Mouse (Mus musculus) urinary bladder, adult 2 months (tissue): ENCODE results near the gene Mrtfa. TPM values are rescaled to one million over a fixed set of nuclear protein-coding genes. Genes with fewer than 3 reads are reported as not detected.

Experiments used
- DNase-seq: peaks from one replicate; pipeline ENCODE4 v3.0.0; 2022; ENCODE audit warnings: low spot score
- polyA plus RNA-seq: library from polyadenylated mRNA; depleted of rRNA; stranded (reverse); fragments of >200 nt; gene quantifications from 2 replicates; pipeline ENCODE4 v1.2.3, GENCODE M21; 2012

Gene Mrtfa
- polyA plus RNA-seq, 1 experiment, result 9.3 TPM

DNA sequence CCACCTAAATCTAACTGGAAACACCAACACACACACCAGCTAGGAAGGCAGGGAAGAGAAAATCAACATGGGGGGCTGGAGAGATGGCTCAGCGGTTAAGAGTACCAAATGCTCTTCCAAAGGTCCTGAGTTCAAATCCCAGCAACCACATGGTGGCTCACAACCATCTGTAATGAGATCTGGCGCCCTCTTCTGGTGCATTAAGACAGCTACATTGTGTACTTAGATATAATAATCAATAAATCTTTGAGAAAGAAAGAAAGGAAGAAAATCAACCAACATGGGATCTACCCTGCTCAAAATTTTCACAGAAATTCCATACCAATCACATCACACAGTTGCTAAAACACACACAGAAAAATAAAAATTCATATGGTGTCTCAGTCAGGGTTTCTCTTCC is 34.1 kb downstream of the Mrtfa start:
- no peak for DNase-seq

DNA sequence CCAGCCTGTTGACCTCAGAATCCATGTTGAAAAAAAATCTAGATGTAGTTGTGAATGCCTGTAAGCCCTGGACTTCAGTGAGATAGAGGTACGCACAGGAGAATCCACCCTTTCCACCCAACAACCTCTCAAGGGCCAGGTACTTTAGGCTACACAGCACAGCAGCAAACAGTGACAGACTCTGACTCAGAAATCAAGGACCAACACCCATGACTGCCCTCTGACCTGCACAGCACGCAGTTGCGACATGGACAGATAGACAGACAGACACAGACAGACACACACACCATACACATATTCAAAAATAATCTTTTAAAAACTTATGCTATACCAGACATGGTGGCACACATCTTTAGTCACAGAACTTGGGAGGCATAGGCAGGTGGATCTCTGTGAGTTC is 34.7 kb downstream of the Mrtfa start:
- DNase-seq, result no peak

DNA sequence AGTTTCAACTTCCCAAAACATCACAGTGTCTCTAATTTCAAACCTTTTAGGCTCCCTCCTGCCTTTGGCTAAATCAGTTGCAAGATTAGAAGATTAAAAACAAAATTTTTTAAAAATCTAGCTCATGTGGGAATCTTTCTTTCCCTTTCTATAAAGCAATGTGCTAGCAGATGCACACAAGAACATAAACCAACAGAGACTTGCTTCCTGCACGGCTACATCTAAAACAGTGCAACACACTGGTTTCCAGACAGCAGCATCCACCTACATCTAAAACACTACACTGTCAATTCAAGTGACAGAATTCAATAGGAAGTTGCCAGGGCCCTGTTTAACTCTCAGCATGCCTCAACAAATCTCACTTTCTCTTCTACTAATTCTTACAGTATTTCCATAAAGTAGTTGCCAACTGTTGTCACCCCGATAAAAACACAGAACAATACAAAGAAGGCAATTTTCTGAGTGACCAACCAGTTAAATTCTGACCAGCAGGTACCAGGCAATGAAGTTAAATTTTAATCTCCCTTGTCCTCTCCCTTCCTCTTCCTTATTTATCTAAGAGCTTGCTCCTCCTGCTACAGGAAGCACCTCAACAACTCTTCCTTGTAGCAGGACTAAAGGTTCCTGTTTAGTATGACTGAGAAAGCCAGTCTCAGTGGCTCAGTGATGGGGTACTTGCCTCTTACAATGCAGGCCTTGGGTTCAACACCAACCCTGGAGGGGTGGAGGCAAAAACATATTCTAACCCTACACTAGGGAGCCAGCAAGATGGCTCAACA is 35.5 kb downstream of the Mrtfa start:
- no peak for DNase-seq

DNA sequence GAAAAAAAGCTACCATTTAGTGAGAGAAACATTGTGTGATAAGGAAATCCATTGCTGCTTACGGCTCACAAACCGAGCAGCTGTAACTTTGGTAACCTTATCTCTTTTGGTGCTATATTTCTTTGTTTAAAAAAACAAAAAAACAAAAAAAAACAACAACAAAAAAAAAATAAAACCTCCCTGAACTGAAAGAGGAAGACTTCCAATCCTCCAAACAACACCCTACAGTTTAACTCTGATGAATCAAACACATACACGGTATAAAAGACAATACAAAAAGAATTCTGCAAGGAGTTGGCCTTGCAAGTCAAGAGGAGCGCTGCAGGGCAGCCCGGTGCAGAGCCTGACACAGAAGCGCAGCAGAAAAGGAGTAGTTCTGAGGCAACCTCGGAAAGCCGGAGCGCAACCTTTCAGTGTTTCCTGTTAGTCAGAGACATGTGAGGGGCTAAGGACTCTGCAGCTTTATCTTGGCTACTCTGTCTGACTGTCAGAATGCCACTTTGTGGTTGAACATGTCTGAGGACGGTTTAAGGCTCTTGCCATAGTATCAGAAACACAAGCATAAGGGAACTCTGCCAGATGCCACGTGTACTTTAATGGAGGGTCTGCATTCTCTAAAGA is 48.5 kb downstream of the Mrtfa start:
- DNase-seq, result no peak

DNA sequence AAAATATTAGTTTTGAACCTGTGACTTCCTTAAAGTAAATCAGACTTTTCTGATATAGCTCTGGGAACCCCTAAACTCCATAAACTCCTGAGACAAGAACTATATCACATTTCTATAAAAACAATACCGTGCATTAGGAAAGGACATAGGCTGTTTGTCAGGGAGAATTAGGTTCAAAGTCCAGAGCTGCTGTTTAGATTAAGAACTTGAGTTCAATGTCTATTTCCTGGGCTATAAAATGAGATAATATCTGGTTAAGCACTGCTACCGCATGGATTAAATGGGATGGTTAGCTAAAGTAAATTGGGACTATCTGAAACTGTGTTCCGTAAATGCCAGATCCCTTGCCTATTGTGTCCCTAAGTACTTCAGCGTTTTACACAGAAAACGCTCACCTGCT is 50.6 kb downstream of the Mrtfa start:
- DNase-seq, result no peak

DNA sequence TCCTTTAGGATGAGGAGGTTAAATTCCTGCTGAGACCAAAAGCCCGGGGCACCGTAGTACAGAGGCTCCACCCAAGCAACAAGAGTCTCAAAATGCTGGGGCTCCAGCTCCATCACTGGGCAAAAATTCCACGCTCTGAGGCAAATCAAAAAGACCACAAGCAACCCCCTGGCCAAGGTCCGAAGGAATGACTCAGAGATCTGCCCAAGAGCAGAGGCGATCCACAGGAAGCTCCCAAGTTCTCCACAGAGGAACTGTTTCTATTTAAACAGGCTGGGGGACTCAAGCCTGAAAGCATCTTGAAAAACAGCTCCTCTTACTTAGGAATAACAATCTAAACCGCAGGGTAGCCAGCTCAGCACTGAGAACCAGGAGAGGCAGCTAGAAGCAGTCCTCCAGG is 53.3 kb downstream of the Mrtfa start:
- no peak for DNase-seq

DNA sequence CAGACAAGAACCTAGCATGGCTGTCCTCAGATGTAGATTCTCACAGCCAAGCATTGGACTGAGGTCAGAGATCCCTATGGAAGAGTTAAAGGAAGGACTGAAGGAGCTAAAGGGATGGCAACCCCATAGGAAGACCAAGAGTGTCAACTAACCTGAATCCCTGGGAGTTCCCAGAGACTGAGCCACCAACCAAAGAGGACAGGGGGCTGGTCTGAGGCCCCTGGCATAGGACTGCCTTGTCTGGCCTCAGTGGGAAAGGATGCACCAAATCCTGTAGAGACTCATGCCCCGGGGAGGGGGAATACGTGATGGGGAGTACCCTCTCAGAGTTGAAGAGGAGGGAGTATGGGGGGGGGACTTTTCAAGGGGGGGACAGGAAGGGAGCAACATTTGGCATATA is 56.8 kb downstream of the Mrtfa start:
- DNase-seq, result no peak

DNA sequence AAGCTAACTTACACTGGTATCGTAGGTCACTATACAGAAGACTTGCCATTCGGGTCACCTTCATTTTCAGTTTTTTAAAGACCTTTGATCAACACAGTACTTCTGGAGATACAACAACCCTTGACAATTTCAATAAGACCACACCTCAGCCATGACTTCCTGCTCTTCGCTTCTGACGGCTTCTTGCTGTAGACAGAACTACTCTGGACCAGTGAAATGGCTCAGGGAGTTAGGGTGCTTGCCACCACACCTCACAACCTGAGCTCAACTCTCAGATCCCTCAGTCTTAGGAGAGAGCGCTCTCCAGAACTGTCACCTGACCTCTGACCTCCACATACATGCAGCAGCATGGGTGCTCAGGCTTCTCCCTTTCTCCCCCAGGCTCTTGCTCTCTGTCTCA is 59.4 kb downstream of the Mrtfa start:
- no peak for DNase-seq

DNA sequence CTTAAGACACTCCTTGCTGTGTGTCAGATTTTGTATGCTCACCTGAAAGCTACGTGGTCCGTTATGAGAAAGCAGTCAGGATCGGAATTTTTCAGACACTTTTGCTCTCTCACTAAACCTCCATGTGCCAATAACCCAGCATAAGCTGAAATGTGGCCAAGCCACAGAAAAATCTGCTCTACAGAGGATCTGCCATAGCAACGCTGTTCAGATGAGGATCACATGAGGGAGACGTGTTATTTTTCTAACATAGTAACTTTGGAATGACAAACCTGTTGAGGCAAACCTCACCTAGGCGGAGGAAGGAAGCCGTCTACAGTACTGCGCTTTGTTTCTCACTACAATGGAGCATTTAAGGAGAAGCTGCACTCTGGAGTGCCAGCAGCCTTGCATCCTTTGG is 60.6 kb downstream of the Mrtfa start:
- no peak for DNase-seq

DNA sequence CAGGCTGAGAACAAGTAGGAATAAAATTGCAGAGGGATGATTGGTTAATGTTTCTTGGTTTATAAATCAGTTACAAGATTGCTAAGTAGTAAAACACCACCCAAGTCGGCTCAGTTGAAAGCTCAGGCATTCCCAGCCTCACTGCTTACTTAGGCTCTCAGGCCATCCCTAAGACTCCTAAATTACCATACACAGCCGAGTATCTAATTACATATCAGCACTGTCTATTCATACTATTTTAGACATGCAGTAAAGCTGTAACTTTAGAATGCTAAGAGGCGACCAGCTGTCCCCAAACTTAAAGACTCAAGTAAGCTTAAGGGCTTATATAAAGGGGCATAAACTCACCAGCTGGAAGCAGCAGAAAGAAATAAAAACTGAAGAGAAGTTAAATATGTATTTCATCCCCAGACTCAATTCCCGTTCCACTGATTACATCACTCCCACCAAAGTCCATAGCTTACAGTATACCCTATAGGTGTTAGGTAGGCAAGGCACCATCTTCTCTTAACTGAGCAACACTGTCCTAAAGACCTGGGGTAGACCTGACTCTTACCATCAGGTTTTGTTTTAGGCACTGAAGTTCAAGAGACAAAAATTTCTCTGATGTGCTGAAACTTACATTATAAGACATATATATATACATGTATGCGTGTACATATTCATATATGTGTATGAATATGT is 62.3 kb downstream of the Mrtfa start:
- no peak for DNase-seq

DNA sequence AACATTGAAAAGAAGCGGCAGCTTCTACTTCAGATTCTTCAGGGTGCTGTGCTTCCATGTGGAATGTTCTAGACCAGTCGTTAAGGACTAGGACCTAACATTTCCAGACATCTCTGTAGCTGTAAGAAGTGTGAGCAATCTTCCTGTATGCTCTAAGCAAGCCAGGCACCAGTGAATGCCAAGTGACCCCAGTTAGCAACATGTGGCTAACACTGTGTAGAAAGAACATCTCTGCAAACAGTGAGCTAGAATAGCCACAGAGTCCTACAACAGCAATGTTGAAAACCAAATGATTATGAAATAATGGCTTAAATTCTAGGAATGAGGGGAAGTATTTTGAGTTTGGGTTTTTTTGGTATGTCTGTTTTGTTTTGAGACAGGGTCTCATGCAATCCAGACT is 66.3 kb downstream of the Mrtfa start:
- DNase-seq, result no peak

DNA sequence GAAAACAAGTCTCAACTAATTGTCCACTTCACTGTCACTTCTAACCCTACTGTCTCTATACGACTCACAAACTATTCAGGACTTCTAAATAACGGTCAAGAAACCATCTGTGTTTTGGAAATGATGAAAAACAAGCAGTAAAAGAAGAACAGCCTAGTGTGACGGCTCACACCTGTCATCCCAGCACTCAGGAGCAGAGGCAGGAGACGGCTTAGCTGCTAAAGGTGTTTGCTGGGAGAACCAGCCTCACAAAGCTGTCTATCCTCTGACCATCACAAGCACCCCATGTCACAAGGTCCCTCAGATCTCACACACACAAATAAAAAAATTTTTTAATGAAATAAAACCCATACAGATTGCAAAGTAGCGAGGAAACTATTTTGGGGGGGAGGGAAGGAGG is 67.4 kb downstream of the Mrtfa start:
- no peak for DNase-seq

DNA sequence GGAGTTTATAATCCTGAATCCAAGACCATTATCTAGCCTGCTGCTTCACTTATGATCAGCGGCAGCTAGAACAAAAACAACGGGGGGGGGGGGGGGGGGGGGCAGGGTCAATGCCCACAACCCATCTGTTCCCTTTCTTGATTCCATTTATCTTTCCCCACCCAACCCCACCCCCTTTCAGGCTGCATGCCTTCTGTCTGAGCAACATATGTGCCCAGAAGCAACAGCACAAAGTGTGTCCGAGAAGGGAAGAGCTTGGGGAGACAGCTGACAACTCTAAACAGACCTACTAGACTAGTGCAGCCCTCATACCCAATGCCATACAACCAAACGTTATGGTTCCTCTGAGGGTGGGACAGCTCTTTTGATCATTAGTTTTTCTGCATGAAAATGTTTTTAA is 68.0 kb downstream of the Mrtfa start:
- no peak for DNase-seq

DNA sequence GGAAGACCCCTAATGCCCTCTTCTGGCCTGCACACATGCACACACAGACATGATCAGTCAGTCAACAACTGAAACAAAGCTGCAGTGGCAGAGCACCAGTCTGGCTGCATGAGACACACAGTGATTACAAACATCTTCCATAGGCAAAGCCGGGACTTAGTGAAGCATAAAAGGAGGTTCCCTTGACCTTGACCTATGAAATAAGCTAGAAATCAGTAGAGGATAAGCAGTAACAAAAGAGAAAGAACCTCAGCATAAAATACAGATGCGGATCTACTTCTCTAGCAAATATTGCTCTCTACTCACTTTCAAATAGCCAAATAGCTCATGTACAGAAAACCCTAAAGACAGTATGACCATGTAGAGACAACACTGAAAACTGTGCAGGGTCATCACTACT is 68.5 kb downstream of the Mrtfa start:
- no peak for DNase-seq

DNA sequence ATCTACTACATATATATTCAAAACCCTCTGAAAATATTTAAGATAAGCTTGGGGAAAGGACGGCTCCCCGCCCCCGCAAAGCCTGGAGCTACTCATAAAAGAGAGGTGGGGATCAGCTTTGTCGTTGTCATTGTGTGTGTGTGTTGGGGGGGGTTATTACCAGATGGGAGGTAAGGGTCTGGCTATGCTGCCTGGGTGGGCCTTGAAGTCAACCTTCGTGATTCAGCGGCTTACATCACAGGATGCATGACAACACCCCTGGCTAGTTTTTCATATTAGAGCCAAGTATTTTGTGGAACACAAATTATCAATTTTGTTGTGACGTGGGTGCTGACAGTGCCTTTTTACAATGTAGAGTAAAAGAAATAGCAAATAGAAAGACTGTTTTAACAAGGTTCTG is 69.6 kb downstream of the Mrtfa start:
- no peak for DNase-seq

DNA sequence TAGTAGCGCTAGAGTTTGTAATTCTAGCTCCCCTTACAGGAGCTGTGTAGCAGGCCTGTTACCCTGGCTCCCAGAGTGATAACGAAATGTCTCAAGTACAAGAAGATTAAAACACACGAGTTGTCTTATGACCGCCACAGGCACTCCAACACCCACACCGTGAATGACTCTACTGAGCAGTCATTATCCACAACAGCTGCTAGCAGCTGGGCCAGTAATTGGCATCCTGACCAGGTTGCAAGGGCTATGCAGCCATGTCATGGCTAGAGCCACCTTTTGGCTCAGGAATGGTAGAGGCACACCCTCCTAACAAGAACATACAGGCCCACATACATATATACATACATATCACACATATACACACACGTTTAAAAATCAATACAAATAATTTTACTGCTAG is 70.4 kb downstream of the Mrtfa start:
- DNase-seq, result no peak

DNA sequence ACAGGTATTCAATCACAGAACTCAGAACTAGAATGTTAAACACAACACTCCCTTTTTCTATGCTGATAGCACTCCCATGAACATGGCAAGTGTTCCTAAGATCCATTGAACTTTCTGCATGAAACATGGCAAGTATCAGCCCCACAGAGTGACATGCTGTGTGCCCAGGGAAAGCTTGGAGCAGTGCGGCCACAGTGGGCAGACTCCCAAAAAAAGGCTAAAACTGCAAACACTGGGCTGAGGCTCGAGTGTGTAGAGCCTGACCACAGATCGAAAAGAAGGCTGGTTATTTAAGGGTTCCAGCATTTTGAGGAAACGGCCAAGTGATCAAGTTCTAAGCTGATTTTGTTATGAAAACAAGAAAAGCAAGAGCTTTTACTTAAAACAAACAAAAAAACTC is 72.3 kb downstream of the Mrtfa start:
- DNase-seq, result no peak

DNA sequence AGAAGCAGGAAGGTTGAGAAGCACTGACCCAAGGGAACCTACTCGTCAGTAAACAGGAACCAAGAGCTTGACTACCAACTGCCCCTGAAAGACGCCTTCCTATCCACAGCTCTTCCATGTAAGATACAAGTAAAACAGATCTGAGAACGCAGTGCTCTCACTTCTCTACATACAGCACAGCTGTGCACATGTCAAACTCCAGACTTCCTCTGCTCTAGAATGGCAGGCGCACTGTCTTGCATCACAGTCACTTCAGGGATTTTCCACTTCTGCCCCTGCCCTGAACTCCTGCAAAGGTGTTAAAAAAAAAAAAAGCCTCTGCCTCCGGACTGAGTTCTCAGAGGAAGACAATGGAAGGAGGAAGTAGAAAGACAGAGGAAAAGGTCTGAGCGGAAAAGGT is 78.0 kb downstream of the Mrtfa start:
- DNase-seq, result no peak

DNA sequence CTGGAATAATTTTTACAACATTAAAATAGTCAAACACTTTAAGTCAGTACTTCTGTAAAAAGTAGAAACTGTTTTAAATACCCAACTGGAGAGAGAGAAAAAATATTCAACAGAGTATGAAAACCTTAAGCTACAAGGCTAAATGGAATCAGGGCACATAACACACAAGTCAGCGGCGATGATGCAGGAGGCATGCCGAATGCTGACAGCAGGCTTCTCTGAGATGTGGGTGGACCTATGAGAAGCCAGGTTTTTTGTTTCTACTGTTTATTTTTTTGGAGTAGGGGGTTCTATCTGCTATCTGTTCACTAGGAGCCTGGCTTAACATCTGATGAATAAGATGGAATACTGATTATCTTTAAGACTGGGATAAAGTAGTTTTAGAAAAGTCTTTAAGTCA is 80.2 kb downstream of the Mrtfa start:
- DNase-seq, result no peak

DNA sequence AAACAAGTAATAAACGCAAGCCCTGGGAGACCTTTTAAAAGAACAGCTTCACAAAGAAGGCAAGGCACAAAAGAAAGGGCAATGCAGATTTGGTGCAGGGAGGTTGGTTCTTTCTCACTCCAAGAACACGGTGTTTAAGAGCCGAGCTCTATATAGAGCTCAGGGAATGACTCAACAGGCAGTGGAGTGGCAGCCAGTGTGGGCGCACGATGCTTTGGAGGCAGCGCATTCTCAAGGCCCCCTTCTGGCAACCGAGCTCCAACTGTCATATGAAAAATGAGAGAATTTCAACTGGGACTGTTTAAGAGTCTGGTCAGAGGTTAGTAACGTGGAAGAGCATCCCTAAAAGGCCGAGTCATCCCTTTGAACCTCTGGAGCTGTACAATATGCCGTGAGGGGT is 84.6 kb downstream of the Mrtfa start:
- DNase-seq, result no peak

DNA sequence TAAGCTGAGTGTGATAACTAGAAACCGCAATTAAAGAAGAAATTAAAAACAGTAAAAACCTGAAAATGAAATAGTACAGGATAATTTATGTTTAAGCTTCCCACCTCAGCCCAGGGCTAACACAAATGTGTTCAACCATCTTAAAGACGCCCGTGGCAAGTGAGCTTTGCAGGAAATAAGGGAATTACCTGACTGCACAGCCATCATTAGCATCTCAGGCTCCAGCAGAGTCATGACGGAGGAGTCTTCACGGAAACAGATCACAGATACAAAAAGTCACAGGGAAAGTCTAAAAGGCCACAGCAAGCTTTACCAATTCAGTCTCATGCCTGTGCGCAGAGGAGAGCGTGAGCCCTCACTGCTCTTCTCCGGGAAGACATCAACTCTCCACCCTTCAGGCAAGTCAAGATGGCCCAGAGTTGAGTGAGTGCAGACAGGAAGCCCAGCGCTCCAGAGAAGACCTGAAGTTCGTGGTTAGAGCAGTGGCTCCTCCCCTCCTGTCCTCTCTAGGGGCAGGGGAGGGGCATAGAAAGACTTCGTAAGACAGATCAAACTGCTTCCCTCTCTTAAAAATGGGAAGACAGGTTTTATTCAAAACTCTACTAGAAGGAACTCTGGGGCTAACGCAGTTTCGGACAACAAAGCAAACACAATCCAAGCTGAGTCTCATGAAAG is 85.8 kb downstream of the Mrtfa start:
- DNase-seq, result no peak

DNA sequence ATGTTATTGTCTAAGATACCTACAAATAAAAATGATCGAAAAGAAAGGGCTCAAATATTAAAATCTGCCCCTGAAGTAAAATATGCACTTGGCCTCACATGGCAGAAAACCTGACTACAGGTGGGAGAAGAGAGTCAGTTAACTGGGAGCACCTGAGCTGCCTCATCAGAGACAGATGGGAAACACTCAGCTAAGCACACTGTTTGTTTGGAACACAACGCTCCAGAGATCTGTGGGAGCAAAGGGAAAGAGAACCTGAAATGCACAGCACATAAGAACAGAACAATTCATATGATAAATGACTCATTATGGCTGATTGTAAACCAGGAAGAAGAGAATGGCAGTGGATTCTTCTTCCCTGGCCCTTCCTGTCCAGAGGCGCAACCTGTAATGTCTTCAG is 87.1 kb downstream of the Mrtfa start:
- no peak for DNase-seq
